Mouse (Mus musculus) liver, embryonic 14.5 days (tissue): Measurements from ENCODE around the gene Me3. TPM values are rescaled to one million over a fixed set of nuclear protein-coding genes. Genes with fewer than 3 reads are reported as not detected.

Source experiments
- ATAC-seq: fragments of 200-750 bp; cut with Nextera tagmentation; 2 replicates; pipeline ENCODE4 v1.8.0; 2017; ENCODE audit warnings: moderate number of reproducible peaks, mild to moderate bottlenecking, moderate library complexity; ENCODE audit not compliant: insufficient read depth
- DNase-seq, 3 experiments: peaks; one replicate each; pipeline ENCODE4 v3.0.0-alpha.2; 2012 to 2013; ENCODE audit warnings: low read depth in 3 of 3, low spot score in 3 of 3
- H3K27ac ChIP-seq: fragments of 300-500 bp; sonication (generic); 2 replicates; pipeline ENCODE4 v1.5.1; 2014; ENCODE audit warnings: moderate library complexity, mild to moderate bottlenecking, control low read depth, inconsistent platforms
- H3K27me3 ChIP-seq: fragments of 300-500 bp; sonication (generic); 2 replicates; pipeline ENCODE4 v1.6.1; 2014; ENCODE audit warnings: mild to moderate bottlenecking, low read length, moderate library complexity; ENCODE audit not compliant: control insufficient read depth, insufficient read depth
- H3K36me3 ChIP-seq: fragments of 300-500 bp; sonication (generic); replicated peaks from 2 replicates; pipeline ENCODE4 v1.6.1; 2014; ENCODE audit warnings: low read depth; ENCODE audit not compliant: control insufficient read depth, insufficient read depth
- H3K4me1 ChIP-seq, 2 experiments: fragments of 200-500 bp in 1 of 2; fragments of 300-500 bp in 1 of 2; sonication (generic) in 1 of 2; replicated peaks; 2 replicates each; pipeline ENCODE4 v1.6.1; 2012 to 2014; ENCODE audit warnings: antibody characterized with exemption in 1 of 2, inconsistent platforms in 1 of 2, low read length in 1 of 2; ENCODE audit not compliant: control insufficient read depth in 2 of 2, insufficient read depth in 2 of 2
- H3K4me2 ChIP-seq: fragments of 300-500 bp; sonication (generic); 2 replicates; pipeline ENCODE4 v1.6.1; 2014; ENCODE audit warnings: low read depth, mild to moderate bottlenecking, control low read depth, moderate library complexity
- H3K4me3 ChIP-seq, 2 experiments: fragments of 200-500 bp in 1 of 2; fragments of 300-500 bp in 1 of 2; sonication (generic) in 1 of 2; 2 replicates each; pipeline ENCODE4 v1.5.1; 2012 to 2014; ENCODE audit warnings: low read depth in 2 of 2, low read length in 2 of 2, mild to moderate bottlenecking in 2 of 2, control low read depth in 1 of 2, inconsistent platforms in 1 of 2, moderate library complexity in 1 of 2; ENCODE audit not compliant: insufficient read depth in 1 of 2
- H3K9ac ChIP-seq: fragments of 300-500 bp; sonication (generic); replicated peaks from 2 replicates; pipeline ENCODE4 v1.6.1; 2014; ENCODE audit warnings: mild to moderate bottlenecking, control low read depth, moderate library complexity
- H3K9me3 ChIP-seq: fragments of 300-500 bp; sonication (generic); 2 replicates; pipeline ENCODE4 v1.6.1; 2016; ENCODE audit warnings: low read length, mixed read lengths; ENCODE audit not compliant: control insufficient read depth
- CTCF ChIP-seq: IDR thresholded peaks from 2 replicates; pipeline ENCODE4 v1.5.1; 2016; ENCODE audit warnings: antibody characterized with exemption, low read depth, control low read depth
- EP300 ChIP-seq: IDR thresholded peaks from 2 replicates; pipeline ENCODE4 v1.6.1; 2016; ENCODE audit warnings: antibody characterized with exemption, low read depth
- WGBS: fragments of 180-500 bp; shearing (Covaris S2); extraction: QIAGEN DNeasy Blood & Tissue Kit; methylation state at CpG from one replicate; pipeline ENCODE4 v1.1.7; 2014; ENCODE audit not compliant: insufficient replicate concordance; 5-methylcytosine and 5-hydroxymethylcytosine counted together
- polyA plus RNA-seq, 2 experiments: library from polyadenylated mRNA; depleted of rRNA in 1 of 2; stranded (reverse) in 1 of 2; unstranded in 1 of 2; fragments of >200 nt; fragmentation: Nextera tagmentation in 1 of 2; extraction: Ambion mirVana in 1 of 2; gene quantifications; 2 replicates each; pipeline versions ENCODE4 v1.2.1 to v1.2.3; 2012 to 2014

Me3 gene
- polyA plus RNA-seq, 2 experiments = not detected

DNA sequence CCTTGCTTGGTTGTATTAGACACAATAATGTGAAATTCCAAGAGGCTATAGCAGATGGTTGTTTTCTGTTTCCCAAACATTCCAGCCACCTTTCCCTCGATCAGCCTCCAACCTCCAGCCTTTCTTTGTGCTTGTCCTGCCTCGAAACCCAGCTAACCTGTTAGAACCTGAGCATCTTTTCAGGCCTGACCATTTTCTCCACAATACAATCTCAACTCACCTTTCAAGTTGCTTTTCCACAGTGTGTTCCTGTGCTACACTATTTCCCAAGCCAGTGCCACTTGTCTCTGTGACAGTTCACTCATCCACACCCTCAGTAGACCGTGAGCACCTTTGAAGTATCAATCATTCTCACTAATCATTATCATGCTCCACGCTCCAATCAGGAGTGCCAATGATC lies 171.8 kb downstream of the Me3 start:
- Histone ChIP-seq H3K36me3 (no peaks in the 10 kb centered on the region), H3K27ac (no peak overlapping the region), H3K27me3 (no peaks in the 10 kb centered on the region), H3K4me2 (no peak overlapping the region), H3K9ac (no peak overlapping the region), H3K4me3 (no peak overlapping the region), H3K9me3 (no peaks in the 10 kb centered on the region), H3K4me1 (no peaks in the 10 kb centered on the region)
- DNase-seq (no peak), ATAC-seq (no peak)
- TF ChIP-seq CTCF (no peak), EP300 (no peak)
- 52% methylated on average over 4 of the region's 4 CpGs for WGBS

DNA sequence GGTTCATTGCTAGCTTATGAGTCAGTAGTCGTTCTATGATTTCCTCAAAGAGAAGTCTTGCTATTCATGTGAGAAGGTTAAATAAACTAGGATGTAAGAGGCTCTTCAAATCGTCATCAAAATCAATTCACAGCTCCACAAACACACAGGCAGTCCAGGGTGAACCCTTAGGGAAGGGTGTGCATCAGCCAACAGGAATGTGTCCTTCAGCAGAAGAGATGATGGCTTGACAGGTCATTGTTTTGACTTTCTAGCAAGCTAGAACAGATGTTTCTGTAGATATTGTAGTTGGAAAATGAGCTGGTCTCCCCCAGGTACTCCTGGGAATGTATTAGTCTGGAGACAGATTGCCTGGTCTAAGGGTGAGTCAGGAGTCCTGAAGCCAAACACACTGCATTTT lies 177.2 kb downstream of the Me3 start:
- TF ChIP-seq EP300 (no peak), CTCF (no peak)
- Histone ChIP-seq H3K36me3 (no peaks in the 10 kb centered on the region), H3K4me2 (no peak overlapping the region), H3K27ac (no peak overlapping the region), H3K9me3 (no peaks in the 10 kb centered on the region), H3K27me3 (no peaks in the 10 kb centered on the region), H3K4me1 (no peaks in the 10 kb centered on the region), H3K9ac (no peak overlapping the region), H3K4me3 (no peak overlapping the region)
- no peak for DNase-seq
- no peak for ATAC-seq
- WGBS = 16% methylated on average over 2 of the region's 2 CpGs

DNA sequence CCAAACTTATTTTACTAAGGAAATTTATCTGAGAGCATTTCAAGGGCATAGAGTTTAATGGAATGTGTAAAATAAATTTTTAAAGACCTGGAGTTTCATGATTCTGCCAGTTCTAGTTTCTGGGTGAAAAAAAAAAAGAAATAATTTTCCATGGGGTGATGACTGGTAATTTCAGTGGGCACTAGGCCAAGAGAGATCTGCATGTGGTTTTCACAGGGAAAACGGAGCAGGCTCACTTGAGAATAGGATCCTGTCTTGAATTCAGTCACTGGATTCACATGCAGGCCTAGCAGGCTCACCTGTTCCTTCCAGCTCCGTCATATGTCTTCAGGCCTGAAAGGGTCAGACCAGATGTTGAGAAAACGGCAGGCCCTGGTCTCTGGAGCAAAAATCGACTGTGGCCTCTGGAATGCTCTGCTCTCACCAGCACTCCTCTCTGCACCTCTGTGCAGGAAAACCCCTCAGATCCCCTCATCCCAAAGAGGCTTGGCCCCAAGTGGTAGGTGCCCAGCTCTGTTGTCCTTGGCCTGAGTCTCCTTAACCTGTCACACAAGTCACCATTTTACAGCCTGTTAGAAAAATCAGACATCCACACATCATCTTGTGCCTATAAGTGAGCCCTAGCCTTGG lies 196.4 kb downstream of the Me3 start:
- TF ChIP-seq CTCF (no peak), EP300 (no peak)
- Histone ChIP-seq H3K36me3 (no peaks in the 10 kb centered on the region), H3K9me3 (no peaks in the 10 kb centered on the region), H3K4me1 (no peaks in the 10 kb centered on the region), H3K9ac (no peak overlapping the region), H3K27ac (no peak overlapping the region), H3K4me3 (no peak overlapping the region), H3K27me3 (no peaks in the 10 kb centered on the region), H3K4me2 (no peak overlapping the region)
- ATAC-seq (no peak), DNase-seq (no peak)
- 51% methylated on average over 4 of the region's 4 CpGs for WGBS

DNA sequence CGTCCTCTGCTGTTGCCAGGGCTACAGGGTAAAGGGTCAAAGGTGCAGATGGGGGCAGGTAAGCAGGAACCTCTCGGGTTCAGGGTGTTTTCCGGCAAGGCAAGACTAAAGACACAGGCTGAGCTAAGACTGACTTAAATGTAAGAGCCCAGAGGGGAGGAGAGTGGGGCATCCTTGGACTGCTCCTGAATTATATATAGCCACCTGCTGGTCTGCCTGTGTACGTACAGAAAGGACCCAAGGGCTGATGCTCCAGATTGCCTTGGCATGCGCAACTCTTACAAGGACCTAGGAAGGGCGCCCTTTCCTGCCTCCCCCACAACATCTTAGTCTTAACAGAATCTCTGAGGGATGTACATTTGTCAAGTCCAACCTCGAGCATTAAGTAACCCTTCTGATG lies 197.0 kb downstream of the Me3 start:
- Histone ChIP-seq H3K27ac (no peak overlapping the region), H3K9ac (no peak overlapping the region), H3K27me3 (no peaks in the 10 kb centered on the region), H3K36me3 (no peaks in the 10 kb centered on the region), H3K9me3 (no peaks in the 10 kb centered on the region), H3K4me1 (no peaks in the 10 kb centered on the region), H3K4me2 (no peak overlapping the region), H3K4me3 (no peak overlapping the region)
- no peak for DNase-seq
- 46% methylated on average over 7 of the region's 7 CpGs for WGBS
- TF ChIP-seq CTCF (no peak), EP300 (no peak)
- ATAC-seq = no peak

DNA sequence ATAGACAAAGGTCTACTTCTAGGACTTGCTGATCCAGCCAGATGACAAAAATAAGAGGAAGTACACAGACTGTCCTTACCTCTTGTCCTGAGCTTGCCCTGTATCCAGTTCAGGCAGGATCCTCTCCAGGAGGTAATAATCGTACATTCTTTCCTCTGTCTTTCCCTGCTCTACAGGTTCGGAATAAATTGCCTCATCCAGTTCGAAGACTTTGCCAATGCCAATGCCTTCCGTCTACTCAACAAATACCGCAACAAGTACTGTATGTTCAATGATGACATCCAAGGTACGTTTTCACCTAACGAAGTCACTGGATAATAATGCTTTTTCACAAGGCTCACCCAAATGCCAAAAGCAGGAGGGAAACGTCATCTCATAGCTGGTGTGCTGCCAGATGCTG lies 201.3 kb downstream of the Me3 start:
- no peak overlapping the region for H3K9ac ChIP-seq
- H3K4me1 ChIP-seq = no peaks in the 10 kb centered on the region
- DNase-seq (no peak), ATAC-seq (no peak)
- H3K9me3 ChIP-seq = no peaks in the 10 kb centered on the region
- no peak overlapping the region for H3K4me3 ChIP-seq
- TF ChIP-seq EP300 (no peak), CTCF (no peak)
- H3K4me2 ChIP-seq = no peak overlapping the region
- H3K27ac ChIP-seq = no peak overlapping the region
- 70% methylated on average over 8 of the region's 8 CpGs for WGBS
- no peaks in the 10 kb centered on the region for H3K27me3 ChIP-seq
- no peaks in the 10 kb centered on the region for H3K36me3 ChIP-seq
